Mouse (Mus musculus) hindbrain, embryonic 13.5 days (tissue): Measurements from ENCODE around the gene Brk1. TPM values are rescaled to one million over a fixed set of nuclear protein-coding genes. Genes with fewer than 3 reads are reported as not detected.

Experiments used
- ATAC-seq: fragments of 200-750 bp; cut with Nextera tagmentation; 2 replicates; pipeline ENCODE4 v1.8.0; 2017; ENCODE audit warnings: moderate TSS enrichment; ENCODE audit not compliant: low FRiP score
- H3K27ac ChIP-seq: fragments of 300-500 bp; sonication (generic); 2 replicates; pipeline ENCODE4 v1.5.1; 2015; ENCODE audit warnings: inconsistent platforms, mild to moderate bottlenecking, moderate library complexity
- H3K27me3 ChIP-seq: fragments of 300-500 bp; sonication (generic); 2 replicates; pipeline ENCODE4 v1.6.1; 2015; ENCODE audit warnings: mild to moderate bottlenecking, inconsistent platforms
- H3K36me3 ChIP-seq: fragments of 300-500 bp; sonication (generic); 2 replicates; pipeline ENCODE4 v1.6.1; 2015; ENCODE audit warnings: mild to moderate bottlenecking, inconsistent platforms
- H3K4me1 ChIP-seq: fragments of 300-500 bp; sonication (generic); replicated peaks from 2 replicates; pipeline ENCODE4 v1.6.1; 2015; ENCODE audit warnings: inconsistent platforms
- H3K4me2 ChIP-seq: fragments of 300-500 bp; sonication (generic); 2 replicates; pipeline ENCODE4 v1.6.1; 2015; ENCODE audit warnings: inconsistent platforms, mild to moderate bottlenecking, moderate library complexity
- H3K4me3 ChIP-seq: fragments of 300-500 bp; sonication (generic); 2 replicates; pipeline ENCODE4 v1.5.1; 2015; ENCODE audit warnings: mild to moderate bottlenecking, inconsistent platforms
- H3K9ac ChIP-seq: fragments of 300-500 bp; sonication (generic); 2 replicates; pipeline ENCODE4 v1.6.1; 2015; ENCODE audit warnings: mild to moderate bottlenecking, inconsistent platforms
- H3K9me3 ChIP-seq: fragments of 300-500 bp; sonication (generic); 2 replicates; pipeline ENCODE4 v1.6.1; 2016; ENCODE audit warnings: inconsistent platforms
- WGBS: fragments of 180-500 bp; shearing (Covaris S2); methylation state at CpG from one replicate; pipeline ENCODE4 v1.1.7; 2015; 5-methylcytosine and 5-hydroxymethylcytosine counted together
- polyA plus RNA-seq: library from polyadenylated mRNA; unstranded; fragments of >200 nt; fragmentation: Nextera tagmentation; extraction: Ambion mirVana; gene quantifications from 2 replicates; pipeline ENCODE4 v1.2.1, GENCODE M21; 2015

Gene Brk1
- polyA plus RNA-seq, 1 experiment from 2014 or later, result 235 TPM

DNA sequence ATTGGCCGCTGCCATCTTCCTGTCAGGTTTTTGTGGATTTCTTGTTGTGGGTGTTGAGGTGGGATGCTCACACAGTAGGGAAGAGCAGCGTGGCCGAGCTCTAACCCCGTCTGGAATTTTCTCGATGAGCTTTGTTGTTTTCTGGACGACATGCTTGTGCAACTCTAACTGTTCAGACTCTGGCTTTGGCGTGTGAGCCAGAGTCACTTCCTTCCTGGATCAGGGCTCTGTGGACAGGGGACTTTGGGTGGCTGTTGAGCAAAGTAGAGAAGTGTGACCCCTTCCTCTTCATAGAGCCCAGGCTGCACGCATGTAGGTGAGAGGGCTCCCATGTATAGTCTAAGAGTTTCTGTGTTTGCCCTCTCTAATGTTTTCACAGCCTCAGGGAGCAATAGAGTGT, 49.5 kb downstream of the Brk1 start:
- ATAC-seq, result no peak
- H3K9ac ChIP-seq, result no peak overlapping the region
- H3K4me2 ChIP-seq, result no peak overlapping the region
- no peaks in the 10 kb centered on the region for H3K36me3 ChIP-seq
- no peaks in the 10 kb centered on the region for H3K9me3 ChIP-seq
- H3K27ac ChIP-seq, result no peak overlapping the region
- WGBS, result 86% methylated on average over 8 of the region's 8 CpGs
- no peak overlapping the region for H3K4me3 ChIP-seq
- no peaks in the 10 kb centered on the region for H3K4me1 ChIP-seq
- no peaks in the 10 kb centered on the region for H3K27me3 ChIP-seq

DNA sequence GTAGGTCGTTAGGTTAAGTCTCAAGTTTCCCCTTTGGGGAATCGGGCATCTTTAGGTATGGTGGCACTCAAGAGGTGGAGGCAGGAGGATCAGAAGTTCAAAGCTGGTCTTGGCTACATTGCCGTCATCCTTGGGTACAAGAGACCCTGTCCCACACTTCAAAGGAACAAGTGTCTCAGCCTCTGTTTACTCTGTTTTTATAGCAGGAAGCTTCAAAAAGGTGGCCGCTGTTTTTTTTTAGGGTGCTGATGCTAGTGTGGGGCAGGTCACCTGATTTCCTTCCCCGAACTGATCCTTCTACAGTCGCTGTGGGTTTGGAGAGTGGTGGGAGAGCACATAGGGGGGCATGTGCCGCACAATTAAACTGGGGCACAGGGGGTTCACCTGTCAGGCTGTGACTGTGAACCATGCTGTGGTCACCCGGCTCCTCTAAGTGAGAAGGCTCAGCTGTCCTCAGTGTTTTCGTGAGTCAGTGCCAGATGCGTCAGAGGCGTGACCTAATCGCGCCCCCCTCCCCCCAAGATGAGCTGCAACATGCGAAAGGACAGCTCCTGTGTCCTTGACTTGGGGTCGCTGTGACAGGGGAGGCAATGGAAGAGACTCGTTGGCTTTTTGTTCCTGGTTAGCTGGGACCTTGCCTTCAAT, 50.3 kb downstream of the Brk1 start:
- 83% methylated on average over 16 of the region's 16 CpGs for WGBS
- no peak overlapping the region for H3K4me2 ChIP-seq
- no peak overlapping the region for H3K27ac ChIP-seq
- no peaks in the 10 kb centered on the region for H3K36me3 ChIP-seq
- no peak overlapping the region for H3K4me3 ChIP-seq
- no peaks in the 10 kb centered on the region for H3K4me1 ChIP-seq
- H3K27me3 ChIP-seq, result no peaks in the 10 kb centered on the region
- ATAC-seq, result no peak
- no peak overlapping the region for H3K9ac ChIP-seq
- H3K9me3 ChIP-seq, result no peaks in the 10 kb centered on the region

GRCm38 (mm10) chr6:113655475-113655874, 50.9 kb downstream of the Brk1 start:
- no peaks in the 10 kb centered on the region for H3K27me3 ChIP-seq
- no peak overlapping the region for H3K4me3 ChIP-seq
- WGBS, result 90% methylated on average over 3 of the region's 3 CpGs
- H3K36me3 ChIP-seq, result no peaks in the 10 kb centered on the region
- no peaks in the 10 kb centered on the region for H3K9me3 ChIP-seq
- no peak overlapping the region for H3K9ac ChIP-seq
- no peaks in the 10 kb centered on the region for H3K4me1 ChIP-seq
- no peak overlapping the region for H3K4me2 ChIP-seq
- H3K27ac ChIP-seq, result no peak overlapping the region
- ATAC-seq, result no peak

- Histone ChIP-seq H3K4me2 (no peak overlapping the region), H3K9me3 (no peaks in the 10 kb centered on the region), H3K9ac (no peak overlapping the region), H3K4me1 (0 out of 2 replicates have a peak, but pooled peaks cover 2% of the 10 kb centered on the region), H3K4me3 (no peak overlapping the region), H3K36me3 (no peaks in the 10 kb centered on the region), H3K27me3 (no peaks in the 10 kb centered on the region), H3K27ac (no peak overlapping the region)
- no peak for ATAC-seq
- WGBS, result 85% methylated on average over 6 of the region's 6 CpGs
Measured at GRCm38 (mm10) chr6:113656847-113657246, 52.3 kb downstream of the Brk1 start.

- H3K4me1 ChIP-seq, result 0 out of 2 replicates have a peak, but pooled peaks cover 3% of the 10 kb centered on the region
- 61% methylated on average over 3 of the region's 3 CpGs for WGBS
- no peak for ATAC-seq
- H3K4me2 ChIP-seq, result no peak overlapping the region
- H3K9ac ChIP-seq, result no peak overlapping the region
- no peaks in the 10 kb centered on the region for H3K36me3 ChIP-seq
- no peak overlapping the region for H3K27ac ChIP-seq
- H3K9me3 ChIP-seq, result no peaks in the 10 kb centered on the region
- no peak overlapping the region for H3K4me3 ChIP-seq
- H3K27me3 ChIP-seq, result no peaks in the 10 kb centered on the region
Measured at GRCm38 (mm10) chr6:113658226-113658625, 53.7 kb downstream of the Brk1 start.

- no peak overlapping the region for H3K4me2 ChIP-seq
- no peaks in the 10 kb centered on the region for H3K9me3 ChIP-seq
- H3K27ac ChIP-seq, result no peak overlapping the region
- 82% methylated on average over 8 of the region's 8 CpGs for WGBS
- 0 out of 2 replicates have a peak, but pooled peaks cover 3% of the 10 kb centered on the region for H3K4me1 ChIP-seq
- no peaks in the 10 kb centered on the region for H3K36me3 ChIP-seq
- no peaks in the 10 kb centered on the region for H3K27me3 ChIP-seq
- H3K9ac ChIP-seq, result no peak overlapping the region
- ATAC-seq, result no peak
- H3K4me3 ChIP-seq, result no peak overlapping the region
Measured at GRCm38 (mm10) chr6:113659648-113660491, 55.3 kb downstream of the Brk1 start.

- Histone ChIP-seq H3K4me3 (no peak overlapping the region), H3K4me2 (no peak overlapping the region), H3K36me3 (no peaks in the 10 kb centered on the region), H3K4me1 (0 out of 2 replicates have a peak, but pooled peaks cover 3% of the 10 kb centered on the region), H3K27me3 (no peaks in the 10 kb centered on the region), H3K9ac (no peak overlapping the region), H3K27ac (no peak overlapping the region), H3K9me3 (no peaks in the 10 kb centered on the region)
- ATAC-seq, result no peak
- WGBS, result 74% methylated on average over 14 of the region's 14 CpGs
Measured at GRCm38 (mm10) chr6:113660492-113661352, 56.1 kb downstream of the Brk1 start.

- H3K4me2 ChIP-seq, result no peak overlapping the region
- H3K4me1 ChIP-seq, result 0 out of 2 replicates have a peak, but pooled peaks cover 3% of the 10 kb centered on the region
- H3K9me3 ChIP-seq, result no peaks in the 10 kb centered on the region
- no peak overlapping the region for H3K27ac ChIP-seq
- H3K36me3 ChIP-seq, result no peaks in the 10 kb centered on the region
- no peak overlapping the region for H3K4me3 ChIP-seq
- no peak for ATAC-seq
- 63% methylated on average over 12 of the region's 12 CpGs for WGBS
- no peak overlapping the region for H3K9ac ChIP-seq
- H3K27me3 ChIP-seq, result no peaks in the 10 kb centered on the region
Measured at GRCm38 (mm10) chr6:113661353-113662241, 57.0 kb downstream of the Brk1 start.

DNA sequence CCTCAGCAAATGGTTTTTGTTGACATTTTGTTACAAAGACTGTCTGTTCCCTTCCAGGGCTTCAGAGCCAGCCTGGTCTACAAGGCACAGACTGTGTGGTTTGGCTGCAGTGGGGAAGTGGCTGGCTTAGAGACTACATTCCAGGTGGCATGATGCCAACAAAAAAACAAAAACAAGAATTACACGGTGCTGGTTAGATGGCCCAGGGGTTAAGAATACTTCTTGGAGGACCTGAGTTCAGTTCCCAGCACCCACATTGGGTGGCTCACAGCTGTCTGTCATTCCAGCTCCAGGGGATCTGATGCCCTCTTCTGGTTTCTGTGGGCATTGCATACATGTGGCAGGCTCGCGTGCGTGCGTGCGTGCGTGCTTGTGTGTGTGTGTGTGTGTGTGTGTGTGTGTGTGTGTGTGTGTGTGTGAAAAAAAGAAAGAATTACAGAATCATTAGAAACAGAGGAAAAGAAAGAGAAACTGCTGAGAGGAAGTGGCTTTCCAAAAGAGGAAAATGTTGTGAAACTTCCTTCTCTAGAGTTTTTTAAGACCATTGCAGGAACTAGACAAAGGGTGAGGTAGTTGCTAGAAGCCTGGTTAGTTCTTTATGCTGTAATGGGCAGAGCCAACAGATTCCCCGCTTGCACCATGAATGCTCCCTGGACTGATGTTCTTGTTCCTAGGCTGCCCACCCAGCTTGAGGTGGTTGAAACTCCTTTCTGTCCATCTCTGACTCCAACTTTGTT, 58.6 kb downstream of the Brk1 start:
- Histone ChIP-seq H3K4me2 (no peak overlapping the region), H3K36me3 (no peaks in the 10 kb centered on the region), H3K9me3 (no peaks in the 10 kb centered on the region), H3K27ac (no peak overlapping the region), H3K4me1 (0 out of 2 replicates have a peak, but pooled peaks cover 3% of the 10 kb centered on the region), H3K27me3 (no peaks in the 10 kb centered on the region), H3K9ac (no peak overlapping the region), H3K4me3 (no peak overlapping the region)
- 93% methylated on average over 8 of the region's 8 CpGs for WGBS
- no peak for ATAC-seq

- Histone ChIP-seq H3K9ac (no peak overlapping the region), H3K36me3 (no peaks in the 10 kb centered on the region), H3K27ac (no peak overlapping the region), H3K4me3 (no peak overlapping the region), H3K27me3 (no peaks in the 10 kb centered on the region), H3K9me3 (no peaks in the 10 kb centered on the region), H3K4me2 (no peak overlapping the region), H3K4me1 (peaks cover 6% of the 10 kb centered on the region; the same call in 1 of the 2 replicates)
- 91% methylated on average over 7 of the region's 7 CpGs for WGBS
- ATAC-seq, result no peak
Measured at GRCm38 (mm10) chr6:113664305-113664704, 59.7 kb downstream of the Brk1 start.
